Mouse (Mus musculus): ENCODE data around the gene Osbpl3. TPM values are rescaled to one million over a fixed set of nuclear protein-coding genes. Genes with fewer than 3 reads are reported as not detected.
A peak's percentile ranks its signal among the peaks of the same experiment; 100 is the strongest.

Osbpl3 gene
- polyA plus RNA-seq, 1 experiment = not detected

DNA sequence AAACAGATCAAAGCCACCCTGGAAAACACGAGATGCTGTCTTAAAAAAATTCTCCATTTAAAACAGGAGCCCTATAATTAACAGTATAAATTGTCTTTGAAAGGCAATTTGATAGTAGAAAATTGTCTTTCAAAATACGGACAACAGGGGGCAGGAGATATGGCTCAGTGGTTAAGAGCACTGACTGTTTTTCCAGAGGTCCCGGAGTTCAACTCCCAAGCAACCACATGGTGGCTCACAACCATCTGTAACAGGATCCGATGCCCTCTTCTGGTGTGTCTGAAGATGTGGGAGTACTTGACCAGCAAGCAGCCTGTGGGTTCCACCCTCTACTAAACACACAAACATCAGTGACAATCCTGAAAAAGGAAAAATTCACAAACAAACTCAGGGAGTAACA is 69.5 kb downstream of the Osbpl3 start:
- 73% methylated on average over 4 of the region's 4 CpGs for WGBS
- TF ChIP-seq POLR2A (IDR thresholded peaks at IDR 0.05; ENCODE audit: insufficient read depth, low read depth, low read length) (no peak), CTCF (IDR thresholded peaks at IDR 0.05; ENCODE audit: insufficient read depth, low read depth, low read length) (no peak)
- H3K4me3 ChIP-seq (ENCODE audit: insufficient read depth, low read depth, low read length) = no peak overlapping the region
- peaks cover 3% of the 10 kb centered on the region for H3K4me1 ChIP-seq (ENCODE audit: control insufficient read depth, insufficient read depth, low read length)
- no peak overlapping the region for H3K27ac ChIP-seq (ENCODE audit: insufficient read depth, low read depth, low read length)

DNA sequence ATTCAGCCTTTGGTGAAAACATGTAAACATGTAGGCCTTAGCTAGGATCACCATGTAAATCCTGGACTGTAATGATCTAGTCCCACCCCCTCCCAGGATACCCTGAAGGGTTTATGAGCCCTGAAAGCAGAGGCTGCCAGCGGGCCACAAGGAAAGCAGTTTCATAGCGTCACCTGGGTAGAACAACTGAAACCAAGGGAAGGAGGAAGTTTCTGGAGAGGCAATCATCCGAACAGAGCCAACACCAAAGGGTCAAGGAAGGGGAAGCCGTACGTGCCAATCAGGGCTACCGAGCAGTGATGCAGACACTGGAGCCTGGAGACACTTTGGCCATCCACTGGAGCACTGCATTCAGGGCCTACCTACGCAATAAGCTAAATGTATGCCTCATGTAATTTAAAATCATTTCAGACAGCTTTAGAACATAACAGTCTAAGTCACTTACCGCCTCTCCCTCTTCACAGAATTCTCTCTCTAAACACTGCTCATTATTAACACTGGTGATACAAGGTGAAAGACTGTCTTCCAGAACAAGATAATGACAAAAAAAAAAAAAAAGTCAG is 70.5 kb downstream of the Osbpl3 start:
- no peak for TF ChIP-seq POLR2A (IDR thresholded peaks at IDR 0.05; ENCODE audit: insufficient read depth, low read depth, low read length)
- TF ChIP-seq CTCF (IDR thresholded peaks at IDR 0.05; ENCODE audit: insufficient read depth, low read depth, low read length) = no peak
- 96% methylated on average over 8 of the region's 8 CpGs for WGBS
- H3K27ac ChIP-seq (ENCODE audit: insufficient read depth, low read depth, low read length) = no peak overlapping the region

DNA sequence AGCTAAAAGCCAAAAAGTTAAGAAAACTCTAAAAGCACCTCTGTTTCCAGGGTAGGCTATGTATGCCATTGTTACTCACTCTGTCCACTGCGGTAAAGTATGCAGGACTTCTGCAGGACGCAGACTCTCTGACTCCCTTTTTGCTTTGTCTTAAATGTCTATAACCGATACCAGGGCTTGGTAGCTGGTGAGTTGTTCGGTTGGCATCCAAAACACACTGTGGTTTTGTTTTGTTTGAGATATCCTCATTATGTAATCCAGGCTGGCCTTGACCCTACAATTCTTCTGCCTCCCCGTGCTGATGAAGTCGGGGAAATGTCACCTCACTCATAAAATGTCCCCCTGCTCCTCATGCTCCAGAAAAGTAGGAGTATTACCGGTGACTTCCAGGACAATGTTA is 73.3 kb downstream of the Osbpl3 start:
- Histone ChIP-seq H3K27ac (ENCODE audit: insufficient read depth, low read depth, low read length) (no peak overlapping the region), H3K4me1 (ENCODE audit: control insufficient read depth, insufficient read depth, low read length) (peaks cover 22% of the 10 kb centered on the region), H3K4me3 (ENCODE audit: insufficient read depth, low read depth, low read length) (no peak overlapping the region)
- no peak for TF ChIP-seq POLR2A (IDR thresholded peaks at IDR 0.05; ENCODE audit: insufficient read depth, low read depth, low read length)
- TF ChIP-seq CTCF (IDR thresholded peaks at IDR 0.05; ENCODE audit: insufficient read depth, low read depth, low read length) = no peak
- WGBS = 88% methylated on average over 7 of the region's 7 CpGs

More for the DNA sequence above, 70.5 kb downstream of the Osbpl3 start:
- no peak overlapping the region for H3K4me3 ChIP-seq (ENCODE audit: insufficient read depth, low read depth, low read length)
- peaks cover 6% of the 10 kb centered on the region for H3K4me1 ChIP-seq (ENCODE audit: control insufficient read depth, insufficient read depth, low read length)

DNA sequence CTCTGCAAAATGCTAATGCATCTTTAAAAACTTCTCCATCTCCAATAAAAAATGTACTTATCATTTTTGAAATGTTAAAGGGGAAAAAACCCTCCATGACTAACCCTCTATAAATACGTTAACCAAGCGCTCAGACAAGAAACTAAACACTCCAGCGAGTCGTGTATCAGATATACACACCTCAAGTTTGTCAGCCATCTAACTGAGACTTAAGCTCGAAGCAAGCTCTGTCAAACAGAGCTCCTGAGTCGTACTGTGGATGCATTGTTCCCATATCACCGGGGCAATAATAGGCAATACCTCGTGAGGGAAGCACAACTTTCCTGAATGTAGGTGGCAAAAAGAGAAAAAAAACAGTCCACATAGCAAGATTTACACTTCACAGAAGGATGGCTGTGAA is 73.8 kb downstream of the Osbpl3 start:
- H3K27ac ChIP-seq (ENCODE audit: insufficient read depth, low read depth, low read length) = peak overlapping the region; percentile 47; the same call in 1 of the 2 replicates
- 37% methylated on average over 8 of the region's 8 CpGs for WGBS
- no peak overlapping the region for H3K4me3 ChIP-seq (ENCODE audit: insufficient read depth, low read depth, low read length)

DNA sequence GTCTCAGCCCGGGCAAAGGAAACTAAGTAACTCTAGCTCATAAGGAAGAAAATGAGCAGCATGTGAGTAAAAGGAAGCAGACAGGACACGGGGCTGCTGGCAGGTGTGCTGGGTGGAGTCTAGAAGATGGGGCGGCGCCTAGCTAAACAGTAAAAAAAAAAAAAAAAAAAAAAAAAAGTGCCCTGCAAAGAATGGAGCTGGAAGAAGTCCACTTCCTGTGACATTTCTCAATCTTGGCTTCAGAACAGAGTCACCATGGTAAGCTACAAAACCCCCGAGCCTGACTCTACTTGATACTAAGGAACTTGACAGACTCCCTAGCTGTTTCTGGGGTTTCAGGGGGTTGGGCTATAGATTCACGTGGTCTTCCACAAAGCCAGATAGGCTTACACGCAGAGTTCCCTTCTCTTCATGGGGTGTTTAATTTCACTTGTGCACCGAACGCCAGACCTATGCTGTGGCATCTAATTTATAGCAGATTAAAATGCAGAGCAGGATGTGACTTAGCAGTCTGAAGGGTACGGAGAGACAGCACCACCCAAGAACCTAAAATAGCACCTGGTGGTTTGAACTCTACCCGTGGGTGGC is 74.4 kb downstream of the Osbpl3 start:
- Histone ChIP-seq H3K27ac (ENCODE audit: insufficient read depth, low read depth, low read length) (peak overlapping the region; percentile 47), H3K4me1 (ENCODE audit: control insufficient read depth, insufficient read depth, low read length) (peaks cover 22% of the 10 kb centered on the region), H3K4me3 (ENCODE audit: insufficient read depth, low read depth, low read length) (no peak overlapping the region)
- TF ChIP-seq CTCF (IDR thresholded peaks at IDR 0.05; ENCODE audit: insufficient read depth, low read depth, low read length) (no peak), POLR2A (IDR thresholded peaks at IDR 0.05; ENCODE audit: insufficient read depth, low read depth, low read length) (no peak)
- WGBS = 32% methylated on average over 11 of the region's 11 CpGs

More for the DNA sequence above, 73.8 kb downstream of the Osbpl3 start:
- no peak for TF ChIP-seq POLR2A (IDR thresholded peaks at IDR 0.05; ENCODE audit: insufficient read depth, low read depth, low read length)
- no peak for TF ChIP-seq CTCF (IDR thresholded peaks at IDR 0.05; ENCODE audit: insufficient read depth, low read depth, low read length)
- H3K4me1 ChIP-seq (ENCODE audit: control insufficient read depth, insufficient read depth, low read length) = peaks cover 22% of the 10 kb centered on the region

DNA sequence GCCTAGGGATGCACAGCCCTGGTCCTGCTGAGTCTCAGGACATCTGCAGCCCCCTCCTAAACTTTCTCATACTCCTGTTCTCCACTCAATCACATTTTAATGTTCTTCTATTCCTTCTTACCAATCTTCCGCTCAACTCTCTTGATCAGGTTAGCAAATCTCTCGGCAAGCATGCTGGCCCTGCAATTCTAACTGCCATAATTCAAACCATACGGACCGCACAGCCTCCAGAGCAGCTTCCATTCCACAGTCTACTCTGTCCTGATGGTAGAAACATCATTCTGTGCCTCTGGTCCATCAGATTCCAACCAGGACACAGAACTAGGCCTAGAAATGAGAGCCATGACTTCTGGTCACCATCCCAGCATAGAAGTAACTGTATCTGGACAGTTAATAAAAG is 76.3 kb downstream of the Osbpl3 start:
- H3K27ac ChIP-seq (ENCODE audit: insufficient read depth, low read depth, low read length) = peak overlapping the region; percentile 2
- WGBS = 96% methylated on average over 4 of the region's 4 CpGs
- peaks cover 19% of the 10 kb centered on the region for H3K4me1 ChIP-seq (ENCODE audit: control insufficient read depth, insufficient read depth, low read length)
- H3K4me3 ChIP-seq (ENCODE audit: insufficient read depth, low read depth, low read length) = no peak overlapping the region
- no peak for TF ChIP-seq POLR2A (IDR thresholded peaks at IDR 0.05; ENCODE audit: insufficient read depth, low read depth, low read length)
- TF ChIP-seq CTCF (IDR thresholded peaks at IDR 0.05; ENCODE audit: insufficient read depth, low read depth, low read length) = no peak

DNA sequence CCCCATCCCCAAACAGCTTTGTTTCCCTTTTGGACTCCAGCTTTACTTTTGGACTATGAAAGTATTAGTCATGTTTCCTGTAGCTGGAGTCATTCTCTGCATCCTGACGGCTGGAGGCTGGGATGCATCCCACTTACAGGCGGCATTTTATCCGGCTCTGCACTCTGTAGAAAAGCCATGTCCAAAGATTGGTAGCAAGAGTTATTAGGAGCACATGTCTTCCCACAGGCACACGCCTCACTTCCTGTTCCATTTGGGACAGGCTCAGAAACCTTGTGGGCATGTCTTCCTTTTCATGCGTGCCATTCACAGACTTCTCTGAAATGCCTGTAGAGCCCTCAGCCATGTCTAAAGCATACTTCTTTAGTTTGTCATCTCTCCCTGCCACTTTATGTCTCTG is 76.9 kb downstream of the Osbpl3 start:
- TF ChIP-seq CTCF (IDR thresholded peaks at IDR 0.05; ENCODE audit: insufficient read depth, low read depth, low read length) (no peak), POLR2A (IDR thresholded peaks at IDR 0.05; ENCODE audit: insufficient read depth, low read depth, low read length) (no peak)
- 40% methylated on average over 5 of the region's 5 CpGs for WGBS
- H3K27ac ChIP-seq (ENCODE audit: insufficient read depth, low read depth, low read length) = peak overlapping the region; percentile 2
- no peak overlapping the region for H3K4me3 ChIP-seq (ENCODE audit: insufficient read depth, low read depth, low read length)
- H3K4me1 ChIP-seq (ENCODE audit: control insufficient read depth, insufficient read depth, low read length) = peaks cover 19% of the 10 kb centered on the region

DNA sequence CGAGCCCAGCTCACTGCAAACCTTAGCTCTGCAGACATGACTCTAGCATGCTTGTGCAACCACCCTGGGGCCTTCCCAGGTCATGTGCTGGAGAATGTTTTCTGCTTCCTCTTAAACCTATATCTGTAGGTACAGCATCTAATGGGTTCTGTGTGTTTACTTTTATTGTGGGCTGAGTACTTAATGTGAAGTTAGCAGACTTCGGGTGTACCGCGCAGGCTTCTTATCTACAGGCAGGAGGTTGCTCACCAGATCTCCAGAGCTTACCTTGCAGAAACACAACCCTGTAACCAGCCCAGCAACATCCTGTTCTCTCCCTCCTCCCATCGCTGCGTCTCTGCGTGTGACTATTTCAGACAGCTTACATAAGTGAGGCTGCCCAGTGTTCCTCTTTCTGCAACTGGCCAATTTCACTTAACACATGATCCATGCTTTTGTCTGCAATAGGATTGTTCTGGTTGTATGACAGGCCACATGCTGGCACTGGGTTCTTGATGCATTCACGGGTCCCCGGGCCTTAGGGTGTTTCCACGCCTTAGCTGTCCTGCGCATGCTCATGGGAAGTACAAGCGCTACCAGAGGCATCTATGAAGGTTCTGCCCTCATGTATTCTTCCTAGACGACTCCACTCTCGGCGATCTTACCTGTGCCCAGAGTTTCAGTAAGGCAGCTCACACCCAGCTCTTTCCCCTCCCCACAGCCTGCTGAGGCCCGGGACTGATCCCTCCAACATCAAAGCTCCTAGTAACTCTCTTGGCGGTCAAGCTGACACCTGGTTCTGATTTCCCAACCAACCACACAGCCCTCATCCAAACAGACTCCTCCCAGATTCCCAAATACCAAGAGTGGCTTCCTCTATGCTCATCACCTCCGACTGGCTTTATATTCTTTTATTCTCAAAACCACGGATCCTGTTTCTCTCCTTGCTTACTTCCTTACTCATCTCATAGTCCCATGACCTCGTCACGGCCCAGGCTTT is 78.0 kb downstream of the Osbpl3 start:
- no peak overlapping the region for H3K4me3 ChIP-seq (ENCODE audit: insufficient read depth, low read depth, low read length)
- peaks cover 19% of the 10 kb centered on the region for H3K4me1 ChIP-seq (ENCODE audit: control insufficient read depth, insufficient read depth, low read length)
- H3K27ac ChIP-seq (ENCODE audit: insufficient read depth, low read depth, low read length) = peak overlapping the region; percentile 2; the same call in 1 of the 2 replicates
- 83% methylated on average over 21 of the region's 21 CpGs for WGBS
- TF ChIP-seq CTCF (IDR thresholded peaks at IDR 0.05; ENCODE audit: insufficient read depth, low read depth, low read length) = no peak
- no peak for TF ChIP-seq POLR2A (IDR thresholded peaks at IDR 0.05; ENCODE audit: insufficient read depth, low read depth, low read length)

DNA sequence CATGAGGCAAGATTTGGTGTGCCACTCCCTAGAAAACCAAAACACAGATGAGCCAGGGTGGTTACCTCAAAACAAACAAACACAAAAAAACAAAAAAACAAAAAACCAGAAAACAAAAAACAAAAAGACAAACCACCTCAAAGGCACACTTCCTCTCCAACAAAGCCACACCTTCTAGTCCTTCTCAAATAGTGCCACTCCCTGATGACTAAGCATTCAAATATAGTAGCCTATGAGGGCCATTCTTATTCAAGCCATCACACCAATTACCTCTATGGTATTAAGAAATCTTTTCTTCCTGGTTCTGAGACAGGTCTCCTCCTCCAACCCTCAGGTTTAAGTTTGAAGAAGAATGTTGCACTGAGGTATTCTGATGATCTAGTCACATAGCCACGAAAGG is 79.3 kb downstream of the Osbpl3 start:
- no peak overlapping the region for H3K27ac ChIP-seq (ENCODE audit: insufficient read depth, low read depth, low read length)
- H3K4me1 ChIP-seq (ENCODE audit: control insufficient read depth, insufficient read depth, low read length) = peaks cover 24% of the 10 kb centered on the region
- TF ChIP-seq POLR2A (IDR thresholded peaks at IDR 0.05; ENCODE audit: insufficient read depth, low read depth, low read length) (no peak), CTCF (IDR thresholded peaks at IDR 0.05; ENCODE audit: insufficient read depth, low read depth, low read length) (no peak)
- no peak overlapping the region for H3K4me3 ChIP-seq (ENCODE audit: insufficient read depth, low read depth, low read length)
- WGBS = 95% methylated on average over 1 of the region's 1 CpGs

All from olfactory bulb, adult 2 months (tissue).